Mouse (Mus musculus) liver, adult 2 months (tissue): ENCODE measurements at regions not wholly inside any gene's neighbourhood (a gene's known extent, or its start where the extent isn't known, plus 50 kb on each side); places are given as distances from the start of the nearest gene placed in this dataset.

Source experiments
- CTCF ChIP-seq: fragments of 200-500 bp; IDR thresholded peaks from 2 replicates; pipeline ENCODE4 v1.5.1; 2011; ENCODE audit warnings: low read depth, low read length, control low read depth
- POLR2A ChIP-seq: fragments of 200-500 bp; IDR thresholded peaks from 2 replicates; pipeline ENCODE4 v1.6.1; 2011; ENCODE audit warnings: low read length, control low read depth; ENCODE audit not compliant: insufficient read depth; ENCODE audit errors: extremely low read depth

DNA sequence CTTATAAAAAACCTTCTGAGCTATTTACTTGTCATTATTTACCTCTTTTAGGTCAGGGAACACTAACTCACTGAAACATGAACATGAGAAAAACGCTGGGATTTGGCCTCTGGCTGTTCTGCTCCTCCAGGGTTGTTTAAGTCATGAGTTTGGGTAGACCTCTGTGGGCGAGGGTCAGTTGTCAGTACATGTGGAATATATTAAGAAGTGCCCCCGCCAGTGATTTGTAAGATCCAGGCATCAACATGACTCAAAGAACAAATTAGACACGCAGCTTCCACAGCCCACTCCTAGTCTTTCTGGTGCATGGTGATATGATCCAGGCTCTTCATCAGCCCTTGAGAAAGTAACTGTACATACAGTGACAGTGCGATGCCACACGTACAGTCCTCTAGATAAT is 180.3 kb downstream of the Pten start:
- TF ChIP-seq CTCF (no peak), POLR2A (no peak)
